Mouse (Mus musculus): ENCODE measurements around the gene Rspo3. TPM values are rescaled to one million over a fixed set of nuclear protein-coding genes. Genes with fewer than 3 reads are reported as not detected.

The Rspo3 gene
- 8.8 and 9.5 TPM in 2 replicates for polyA plus RNA-seq (2015; fragmentation: Nextera tagmentation; extraction: Ambion mirVana)

- Histone ChIP-seq H3K9me3 (no peaks in the 10 kb centered on the region), H3K27me3 (replicated peaks) (peaks cover 29% of the 10 kb centered on the region), H3K4me2 (peak within 1 kb of the TSS; percentile 90), H3K9ac (peak within 1 kb of the TSS; percentile 81), H3K27ac (replicated peaks) (peak within 1 kb of the TSS; percentile 53), H3K4me3 (peak within 1 kb of the TSS; percentile 67), H3K4me1 (peaks cover 59% of the 10 kb centered on the region), H3K36me3 (no peaks in the 10 kb centered on the region)
- peak; percentile 16; the same call in 1 of the 2 replicates for ATAC-seq (ENCODE audit: extremely low read depth, insufficient number of reproducible peaks, low FRiP score, low TSS enrichment)
- under 1% methylated on average over 43 of the region's 44 CpGs for WGBS
These were observed at the start of gene Rspo3 for GRCm38 (mm10) chr10:29535546-29536260. TSS of gene Rspo3 (minus strand) at chr10:29535867.

GRCm38 (mm10) chr10:29581940-29582339 is 46.3 kb upstream of the Rspo3 start:
- ATAC-seq (ENCODE audit: extremely low read depth, insufficient number of reproducible peaks, low FRiP score, low TSS enrichment) = no peak
- 65% methylated on average over 3 of the region's 3 CpGs for WGBS
- Histone ChIP-seq H3K4me2 (no peak overlapping the region), H3K9me3 (no peaks in the 10 kb centered on the region), H3K4me3 (no peak overlapping the region), H3K9ac (no peak overlapping the region), H3K4me1 (no peaks in the 10 kb centered on the region), H3K27me3 (replicated peaks) (no peaks in the 10 kb centered on the region), H3K27ac (replicated peaks) (no peak overlapping the region), H3K36me3 (no peaks in the 10 kb centered on the region)

GRCm38 (mm10) chr10:29581476-29581875 is 45.8 kb upstream of the Rspo3 start:
- Histone ChIP-seq H3K27ac (replicated peaks) (no peak overlapping the region), H3K9ac (no peak overlapping the region), H3K4me3 (no peak overlapping the region), H3K9me3 (no peaks in the 10 kb centered on the region), H3K4me1 (no peaks in the 10 kb centered on the region), H3K27me3 (replicated peaks) (no peaks in the 10 kb centered on the region), H3K4me2 (no peak overlapping the region), H3K36me3 (no peaks in the 10 kb centered on the region)
- 68% methylated on average over 3 of the region's 3 CpGs for WGBS
- ATAC-seq (ENCODE audit: extremely low read depth, insufficient number of reproducible peaks, low FRiP score, low TSS enrichment) = no peak

GRCm38 (mm10) chr10:29555983-29556382 is 20.3 kb upstream of the Rspo3 start:
- no peak overlapping the region for H3K4me2 ChIP-seq
- no peak for ATAC-seq (ENCODE audit: extremely low read depth, insufficient number of reproducible peaks, low FRiP score, low TSS enrichment)
- H3K9me3 ChIP-seq = no peaks in the 10 kb centered on the region
- no peaks in the 10 kb centered on the region for H3K27me3 ChIP-seq (replicated peaks)
- no peaks in the 10 kb centered on the region for H3K36me3 ChIP-seq
- WGBS = 55% methylated on average over 2 of the region's 2 CpGs
- H3K4me3 ChIP-seq = no peak overlapping the region
- H3K27ac ChIP-seq (replicated peaks) = no peak overlapping the region
- H3K4me1 ChIP-seq = no peaks in the 10 kb centered on the region
- no peak overlapping the region for H3K9ac ChIP-seq

GRCm38 (mm10) chr10:29554365-29554764 is 18.7 kb upstream of the Rspo3 start:
- Histone ChIP-seq H3K4me1 (no peaks in the 10 kb centered on the region), H3K27ac (replicated peaks) (no peak overlapping the region), H3K9ac (no peak overlapping the region), H3K9me3 (no peaks in the 10 kb centered on the region), H3K36me3 (no peaks in the 10 kb centered on the region), H3K27me3 (replicated peaks) (no peaks in the 10 kb centered on the region), H3K4me2 (no peak overlapping the region), H3K4me3 (no peak overlapping the region)
- WGBS = 29% methylated on average over 2 of the region's 2 CpGs
- ATAC-seq (ENCODE audit: extremely low read depth, insufficient number of reproducible peaks, low FRiP score, low TSS enrichment) = no peak

GRCm38 (mm10) chr10:29542982-29543381 is 7.3 kb upstream of the Rspo3 start:
- no peak overlapping the region for H3K9ac ChIP-seq
- 69% methylated on average over 3 of the region's 3 CpGs for WGBS
- no peak overlapping the region for H3K27ac ChIP-seq (replicated peaks)
- no peaks in the 10 kb centered on the region for H3K27me3 ChIP-seq (replicated peaks)
- no peak overlapping the region for H3K4me3 ChIP-seq
- no peak for ATAC-seq (ENCODE audit: extremely low read depth, insufficient number of reproducible peaks, low FRiP score, low TSS enrichment)
- H3K9me3 ChIP-seq = no peaks in the 10 kb centered on the region
- no peak overlapping the region for H3K4me2 ChIP-seq
- H3K36me3 ChIP-seq = no peaks in the 10 kb centered on the region
- H3K4me1 ChIP-seq = peaks cover 20% of the 10 kb centered on the region

- ATAC-seq (ENCODE audit: extremely low read depth, insufficient number of reproducible peaks, low FRiP score, low TSS enrichment) = no peak
- H3K27ac ChIP-seq (replicated peaks) = 0 out of 2 replicates have a peak overlapping the region, but pooled peaks have one; percentile 28
- no peak overlapping the region for H3K4me2 ChIP-seq
- peaks cover 43% of the 10 kb centered on the region for H3K4me1 ChIP-seq
- WGBS = 26% methylated on average over 2 of the region's 2 CpGs
- no peak overlapping the region for H3K4me3 ChIP-seq
- peaks cover 8% of the 10 kb centered on the region for H3K27me3 ChIP-seq (replicated peaks)
- no peak overlapping the region for H3K9ac ChIP-seq
- no peaks in the 10 kb centered on the region for H3K9me3 ChIP-seq
- no peaks in the 10 kb centered on the region for H3K36me3 ChIP-seq
These were observed 3.8 kb upstream of the Rspo3 start for GRCm38 (mm10) chr10:29539516-29539915.

GRCm38 (mm10) chr10:29538791-29539190 is 3.1 kb upstream of the Rspo3 start:
- WGBS = 55% methylated on average over 2 of the region's 2 CpGs
- peaks cover 51% of the 10 kb centered on the region for H3K4me1 ChIP-seq
- peaks cover 15% of the 10 kb centered on the region for H3K27me3 ChIP-seq (replicated peaks)
- H3K4me2 ChIP-seq = no peak overlapping the region
- H3K36me3 ChIP-seq = no peaks in the 10 kb centered on the region
- no peak overlapping the region for H3K4me3 ChIP-seq
- peak overlapping the region; percentile 42; the same call in 1 of the 2 replicates for H3K27ac ChIP-seq (replicated peaks)
- no peak overlapping the region for H3K9ac ChIP-seq
- no peaks in the 10 kb centered on the region for H3K9me3 ChIP-seq
- no peak for ATAC-seq (ENCODE audit: extremely low read depth, insufficient number of reproducible peaks, low FRiP score, low TSS enrichment)

GRCm38 (mm10) chr10:29534830-29535227 is 838 bp downstream of the Rspo3 start:
- Histone ChIP-seq H3K36me3 (no peaks in the 10 kb centered on the region), H3K27ac (replicated peaks) (0 out of 2 replicates have a peak overlapping the region, but pooled peaks have one; percentile 51), H3K9ac (peak overlapping the region; percentile 81), H3K4me1 (peaks cover 56% of the 10 kb centered on the region), H3K4me3 (peak overlapping the region; percentile 67), H3K4me2 (peak overlapping the region; percentile 90), H3K27me3 (replicated peaks) (peaks cover 29% of the 10 kb centered on the region), H3K9me3 (no peaks in the 10 kb centered on the region)
- 0% methylated on average over 7 of the region's 7 CpGs for WGBS
- no peak for ATAC-seq (ENCODE audit: extremely low read depth, insufficient number of reproducible peaks, low FRiP score, low TSS enrichment)

- Histone ChIP-seq H3K36me3 (no peaks in the 10 kb centered on the region), H3K4me1 (peaks cover 50% of the 10 kb centered on the region), H3K4me2 (peak overlapping the region; percentile 90), H3K27me3 (replicated peaks) (peaks cover 29% of the 10 kb centered on the region), H3K27ac (replicated peaks) (peak overlapping the region; percentile 51), H3K4me3 (peak overlapping the region; percentile 67), H3K9ac (peak overlapping the region; percentile 81), H3K9me3 (no peaks in the 10 kb centered on the region)
- no peak for ATAC-seq (ENCODE audit: extremely low read depth, insufficient number of reproducible peaks, low FRiP score, low TSS enrichment)
- 1% methylated on average over 24 of the region's 24 CpGs for WGBS
These were observed 1.5 kb downstream of the Rspo3 start for GRCm38 (mm10) chr10:29533846-29534829.
